ENCODE assay signal across 8 mouse cellular contexts in genomic region chr1:63115540-63115939, GRCm38 (mm10). TPM values are rescaled to one million over a fixed set of nuclear protein-coding genes. Genes with fewer than 3 reads are reported as not detected.
DNase-seq lines count a peak whose midpoint lies in the region; ATAC-seq lines count a peak whose summit lies in the region.

No protein-coding gene starts in this region.

- peaks cover 33% of the 10 kb centered on the region for H3K4me1 ChIP-seq in heart, embryonic 13.5 days
- H3K4me1 ChIP-seq in hindbrain, embryonic 13.5 days (replicated peaks): peaks cover 41% of the 10 kb centered on the region
- peaks cover 38% of the 10 kb centered on the region for H3K4me1 ChIP-seq in midbrain, embryonic 13.5 days (replicated peaks)

- no peak for ATAC-seq in heart, embryonic 13.5 days (ENCODE audit: extremely low read depth, insufficient number of reproducible peaks, low FRiP score, low TSS enrichment)
- ATAC-seq in hindbrain, embryonic 13.5 days (ENCODE audit: low FRiP score): no peak
- no peak for ATAC-seq in midbrain, embryonic 13.5 days

- no peak for DNase-seq in heart, adult 18-20 months
- DNase-seq in adipocyte (ENCODE audit: low spot score): peak; percentile 27
- DNase-seq in thymus, postnatal 10 days (ENCODE audit: low spot score in 2 of 2): no peak
- no peak for DNase-seq in ovary, adult 18-20 months (ENCODE audit: low spot score)
- no peak for DNase-seq in T-cell, adult 2 months (ENCODE audit: low spot score)

- peaks cover 30% of the 10 kb centered on the region for H3K36me3 ChIP-seq in heart, embryonic 13.5 days
- H3K36me3 ChIP-seq in hindbrain, embryonic 13.5 days: peaks cover 17% of the 10 kb centered on the region
- H3K36me3 ChIP-seq in midbrain, embryonic 13.5 days: peaks cover 22% of the 10 kb centered on the region

- 33% methylated on average over 3 of the region's 3 CpGs for WGBS in heart, embryonic 13.5 days
- 56% methylated on average over 3 of the region's 3 CpGs for WGBS in hindbrain, embryonic 13.5 days
- WGBS in midbrain, embryonic 13.5 days: 60% methylated on average over 3 of the region's 3 CpGs

- no peaks in the 10 kb centered on the region for H3K27me3 ChIP-seq in heart, embryonic 13.5 days (replicated peaks)
- no peaks in the 10 kb centered on the region for H3K27me3 ChIP-seq in hindbrain, embryonic 13.5 days
- H3K27me3 ChIP-seq in midbrain, embryonic 13.5 days: no peaks in the 10 kb centered on the region

- H3K27ac ChIP-seq in heart, embryonic 13.5 days (replicated peaks): peak overlapping the region; percentile 99; the same call in 1 of the 2 replicates
- no peak overlapping the region; the same call in 1 of the 2 replicates for H3K27ac ChIP-seq in hindbrain, embryonic 13.5 days
- peak overlapping the region; percentile 98; the same call in 1 of the 2 replicates for H3K27ac ChIP-seq in midbrain, embryonic 13.5 days

- H3K4me3 ChIP-seq in heart, embryonic 13.5 days: peak overlapping the region; percentile 95
- H3K4me3 ChIP-seq in hindbrain, embryonic 13.5 days: peak overlapping the region; percentile 93
- H3K4me3 ChIP-seq in midbrain, embryonic 13.5 days (replicated peaks): peak overlapping the region; percentile 95

- peak overlapping the region; percentile 100 for H3K9ac ChIP-seq in heart, embryonic 13.5 days
- H3K9ac ChIP-seq in hindbrain, embryonic 13.5 days: peak overlapping the region; percentile 99
- peak overlapping the region; percentile 99 for H3K9ac ChIP-seq in midbrain, embryonic 13.5 days (replicated peaks)

- H3K4me2 ChIP-seq in heart, embryonic 13.5 days: peak overlapping the region; percentile 91
- H3K4me2 ChIP-seq in hindbrain, embryonic 13.5 days: peak overlapping the region; percentile 93
- peak overlapping the region; percentile 86 for H3K4me2 ChIP-seq in midbrain, embryonic 13.5 days (replicated peaks)

- no peaks in the 10 kb centered on the region for H3K9me3 ChIP-seq in heart, embryonic 13.5 days
- H3K9me3 ChIP-seq in hindbrain, embryonic 13.5 days: no peaks in the 10 kb centered on the region
- H3K9me3 ChIP-seq in midbrain, embryonic 13.5 days: no peaks in the 10 kb centered on the region

RNA-seq across cellular contexts. Expression of gene Ino80d, which starts 1.1 kb away (rescaled TPM):
- polyA plus RNA-seq in heart, embryonic 13.5 days (2015; fragmentation: Nextera tagmentation; extraction: Ambion mirVana): 7.5 and 8.8 TPM in 2 replicates
- total RNA-seq in heart, adult 18-20 months (2021): 10 to 100 TPM; 16.4 to 17.6 TPM
- 11.2 and 11.3 TPM in 2 replicates for polyA plus RNA-seq in hindbrain, embryonic 13.5 days (2015; fragmentation: Nextera tagmentation; extraction: Ambion mirVana)
- 9.7 and 12.2 TPM in 2 replicates for polyA plus RNA-seq in midbrain, embryonic 13.5 days (2015; fragmentation: Nextera tagmentation; extraction: Ambion mirVana)
